Mouse (Mus musculus) midbrain, postnatal 0 days (tissue): ENCODE data around the gene Chst2. TPM values are rescaled to one million over a fixed set of nuclear protein-coding genes. Genes with fewer than 3 reads are reported as not detected.

Experiments
- ATAC-seq: fragments of 200-750 bp; cut with Nextera tagmentation; 2 replicates; pipeline ENCODE4 v1.8.0; 2017; ENCODE audit warnings: moderate number of reproducible peaks, mild to moderate bottlenecking, moderate TSS enrichment, moderate library complexity; ENCODE audit not compliant: low FRiP score
- DNase-seq: peaks from one replicate; pipeline ENCODE4 v3.0.0-alpha.2; 2015; ENCODE audit warnings: low spot score
- H3K27ac ChIP-seq: fragments of 300-500 bp; sonication (generic); 2 replicates; pipeline ENCODE4 v1.5.1; 2014; ENCODE audit warnings: low read depth, mild to moderate bottlenecking, low read length, mixed read lengths
- H3K27me3 ChIP-seq: fragments of 300-500 bp; sonication (generic); 2 replicates; pipeline ENCODE4 v1.6.1; 2014; ENCODE audit warnings: low read length, control low read depth, mixed read lengths; ENCODE audit not compliant: insufficient read depth
- H3K36me3 ChIP-seq: fragments of 300-500 bp; sonication (generic); 2 replicates; pipeline ENCODE4 v1.6.1; 2014; ENCODE audit warnings: low read length, control low read depth, mixed read lengths; ENCODE audit not compliant: insufficient read depth
- H3K4me1 ChIP-seq: fragments of 300-500 bp; sonication (generic); 2 replicates; pipeline ENCODE4 v1.6.1; 2014; ENCODE audit warnings: mild to moderate bottlenecking, control low read depth, antibody characterized with exemption, low read length, mixed read lengths; ENCODE audit not compliant: insufficient read depth
- H3K4me2 ChIP-seq: fragments of 300-500 bp; sonication (generic); 2 replicates; pipeline ENCODE4 v1.6.1; 2014; ENCODE audit warnings: low read depth, mild to moderate bottlenecking, low read length, mixed read lengths; ENCODE audit not compliant: poor library complexity, severe bottlenecking
- H3K4me3 ChIP-seq: fragments of 300-500 bp; sonication (generic); 2 replicates; pipeline ENCODE4 v1.5.1; 2014; ENCODE audit warnings: low read depth, mild to moderate bottlenecking, low read length, moderate library complexity
- H3K9ac ChIP-seq: fragments of 300-500 bp; sonication (generic); replicated peaks from 2 replicates; pipeline ENCODE4 v1.6.1; 2014; ENCODE audit warnings: mild to moderate bottlenecking, low read length, moderate library complexity, mixed read lengths; ENCODE audit not compliant: poor library complexity, severe bottlenecking
- H3K9me3 ChIP-seq: fragments of 300-500 bp; sonication (generic); 2 replicates; pipeline ENCODE4 v1.6.1; 2016; ENCODE audit warnings: low read length, control low read depth
- CTCF ChIP-seq: IDR thresholded peaks from 2 replicates; pipeline ENCODE4 v1.5.1; 2016; ENCODE audit warnings: antibody characterized with exemption, mild to moderate bottlenecking
- WGBS: fragments of 180-500 bp; shearing (Covaris S2); extraction: QIAGEN DNeasy Blood & Tissue Kit; methylation state at CpG from one replicate; pipeline ENCODE4 v1.1.7; 2014; 5-methylcytosine and 5-hydroxymethylcytosine counted together
- polyA plus RNA-seq: library from polyadenylated mRNA; unstranded; fragments of >200 nt; fragmentation: Nextera tagmentation; extraction: Ambion mirVana; gene quantifications from 2 replicates; pipeline ENCODE4 v1.2.1, GENCODE M21; 2015
- total RNA-seq: library from RNA; depleted of rRNA; stranded (reverse); fragments of >200 nt; gene quantifications from 2 replicates; pipeline ENCODE4 v1.2.3, GENCODE M21; 2014

Chst2 gene
- total and polyA plus RNA-seq, 2 experiments from 2014 or later = 36.4 to 78.0 TPM

DNA sequence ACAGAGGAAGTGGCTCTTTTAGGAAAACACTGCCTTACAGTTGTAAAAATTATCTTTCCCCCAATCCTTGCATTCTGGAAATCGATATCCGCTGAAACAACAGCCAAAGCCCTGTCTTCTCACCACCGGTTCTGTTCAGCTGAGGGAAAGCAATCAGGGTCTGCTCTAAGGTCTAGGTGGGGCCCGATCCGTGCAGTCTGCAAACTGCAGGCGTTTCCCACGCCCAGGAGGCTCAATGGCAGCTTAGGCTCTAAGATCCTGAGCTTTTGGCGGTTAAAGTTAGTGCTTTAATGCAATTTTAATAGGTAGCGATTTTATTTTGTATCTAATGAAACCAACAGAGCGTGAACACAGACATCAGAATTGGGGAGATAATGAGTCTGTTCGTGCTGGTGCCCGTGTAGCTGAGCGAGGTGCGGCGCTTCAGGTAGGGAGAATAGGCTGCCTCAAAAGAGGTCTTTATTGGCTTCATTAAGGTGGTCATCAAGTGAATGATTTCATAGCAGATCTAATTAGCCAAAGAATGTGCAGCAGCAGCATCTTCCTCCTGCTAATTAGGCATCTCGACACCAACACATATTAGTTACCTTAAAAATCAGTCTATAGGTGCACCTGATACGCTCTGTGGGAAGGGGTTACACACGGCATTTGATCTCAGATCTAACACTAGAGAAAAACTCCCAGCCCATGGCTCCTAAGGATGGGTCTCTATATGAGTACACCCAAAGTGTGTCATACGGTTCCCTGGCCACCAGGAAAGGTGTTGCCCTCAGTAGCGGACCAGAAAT, 29.2 kb upstream of the Chst2 start:
- no peak overlapping the region for H3K4me3 ChIP-seq
- H3K36me3 ChIP-seq = no peaks in the 10 kb centered on the region
- H3K27ac ChIP-seq = no peak overlapping the region
- H3K4me2 ChIP-seq = no peak overlapping the region
- H3K27me3 ChIP-seq = no peaks in the 10 kb centered on the region
- H3K4me1 ChIP-seq = no peaks in the 10 kb centered on the region
- DNase-seq (no peak), ATAC-seq (no peak)
- TF ChIP-seq CTCF = no peak
- no peaks in the 10 kb centered on the region for H3K9me3 ChIP-seq
- H3K9ac ChIP-seq = no peak overlapping the region
- whole genome bisulfite sequencing = 70% methylated on average over 20 of the region's 20 CpGs

DNA sequence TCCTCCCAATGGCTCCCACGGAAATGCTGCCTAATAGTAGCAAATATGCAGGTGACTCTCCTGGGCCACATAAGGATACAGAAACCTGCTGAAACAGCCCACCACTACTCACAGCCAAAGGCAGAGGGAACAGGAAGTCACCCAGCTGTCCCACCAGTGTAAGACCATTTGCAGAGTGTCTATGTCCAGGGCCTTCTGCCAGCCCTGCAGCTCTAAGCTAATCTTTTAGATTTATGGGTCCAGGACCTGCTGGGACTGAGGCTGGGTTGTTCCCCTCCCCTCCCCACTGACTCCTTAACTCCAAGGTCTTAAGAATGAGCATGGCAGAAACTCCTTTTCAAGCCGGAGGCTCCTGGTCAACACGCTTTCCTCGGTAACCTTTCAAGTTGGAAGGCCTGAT, 21.8 kb upstream of the Chst2 start:
- DNase-seq = no peak

DNA sequence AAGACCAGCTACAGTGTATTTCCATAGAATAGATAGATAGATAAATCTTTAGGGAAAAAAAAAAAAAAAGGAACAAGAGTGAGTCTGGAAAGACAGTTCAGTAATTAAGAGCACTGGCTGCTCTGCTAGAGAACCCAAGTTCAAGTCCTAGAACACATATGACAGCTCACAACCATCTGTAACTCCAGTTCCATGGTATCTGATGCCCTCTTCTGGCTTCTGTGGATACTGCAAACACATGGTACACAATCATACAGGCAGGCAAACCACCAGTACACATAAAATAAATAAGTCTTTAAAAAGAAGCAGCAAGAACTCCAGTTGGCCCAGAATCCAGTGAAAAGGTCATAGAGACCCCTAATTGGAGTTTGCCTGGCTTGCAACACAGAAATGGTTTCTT, 7.4 kb upstream of the Chst2 start:
- H3K36me3 ChIP-seq = no peaks in the 10 kb centered on the region
- no peak overlapping the region for H3K9ac ChIP-seq
- H3K27ac ChIP-seq = no peak overlapping the region
- TF ChIP-seq CTCF = peak; percentile 34
- H3K4me1 ChIP-seq = no peaks in the 10 kb centered on the region
- H3K9me3 ChIP-seq = no peaks in the 10 kb centered on the region
- H3K27me3 ChIP-seq = 0 out of 2 replicates have a peak, but pooled peaks cover 6% of the 10 kb centered on the region
- no peak overlapping the region for H3K4me3 ChIP-seq
- DNase-seq = no peak
- ATAC-seq = no peak
- H3K4me2 ChIP-seq = no peak overlapping the region

More for the DNA sequence above, 21.8 kb upstream of the Chst2 start:
- Histone ChIP-seq H3K4me3 (no peak overlapping the region), H3K9me3 (no peaks in the 10 kb centered on the region), H3K36me3 (no peaks in the 10 kb centered on the region), H3K4me2 (no peak overlapping the region), H3K27ac (no peak overlapping the region), H3K4me1 (no peaks in the 10 kb centered on the region), H3K27me3 (no peaks in the 10 kb centered on the region), H3K9ac (no peak overlapping the region)
- 87% methylated on average over 4 of the region's 4 CpGs for WGBS
- no peak for TF ChIP-seq CTCF
- no peak for ATAC-seq

DNA sequence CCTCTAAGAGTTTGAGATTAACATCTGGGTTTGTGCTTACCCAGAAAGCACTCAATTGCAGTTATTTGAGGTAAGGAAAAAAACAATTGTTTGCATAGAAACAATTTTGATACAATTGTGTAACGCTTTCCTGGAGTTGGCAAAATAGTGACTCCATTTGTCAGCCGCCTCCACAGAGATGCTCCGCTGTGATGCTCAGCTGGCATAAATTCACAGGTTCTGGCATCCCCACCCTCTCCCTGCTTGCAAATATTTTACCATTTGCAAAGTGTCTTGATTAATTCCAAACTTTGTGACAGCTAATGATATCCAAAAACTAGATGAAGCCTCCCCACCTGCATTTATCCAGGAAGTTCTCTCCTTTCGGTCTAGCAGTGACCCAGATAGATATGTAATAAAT, 5.5 kb upstream of the Chst2 start:
- H3K9me3 ChIP-seq = no peaks in the 10 kb centered on the region
- H3K4me2 ChIP-seq = no peak overlapping the region
- no peak overlapping the region for H3K9ac ChIP-seq
- H3K4me3 ChIP-seq = no peak overlapping the region
- peaks cover 3% of the 10 kb centered on the region; the same call in 1 of the 2 replicates for H3K4me1 ChIP-seq
- no peak for ATAC-seq
- 0 out of 2 replicates have a peak, but pooled peaks cover 6% of the 10 kb centered on the region for H3K27me3 ChIP-seq
- DNase-seq = no peak
- H3K27ac ChIP-seq = no peak overlapping the region
- whole genome bisulfite sequencing = 91% methylated on average over 4 of the region's 4 CpGs
- no peaks in the 10 kb centered on the region for H3K36me3 ChIP-seq
- no peak for TF ChIP-seq CTCF

GRCm38 (mm10) chr9:95407586-95408220, 1.2 kb upstream of the Chst2 start:
- Histone ChIP-seq H3K9me3 (no peaks in the 10 kb centered on the region), H3K36me3 (no peaks in the 10 kb centered on the region), H3K9ac (peak overlapping the region; percentile 69), H3K4me1 (peaks cover 11% of the 10 kb centered on the region; the same call in 1 of the 2 replicates), H3K27me3 (0 out of 2 replicates have a peak, but pooled peaks cover 6% of the 10 kb centered on the region), H3K4me3 (peak overlapping the region; percentile 88), H3K27ac (peak overlapping the region; percentile 73), H3K4me2 (peak overlapping the region; percentile 95)
- no peak for TF ChIP-seq CTCF
- DNase-seq (no peak), ATAC-seq (peak; percentile 6; the same call in 1 of the 2 replicates)
- 1% methylated on average over 24 of the region's 24 CpGs for WGBS

- H3K27ac ChIP-seq = peak overlapping the region; percentile 73
- H3K27me3 ChIP-seq = no peaks in the 10 kb centered on the region
- under 1% methylated on average over 48 of the region's 72 CpGs for WGBS
- peak overlapping the region; percentile 95 for H3K4me2 ChIP-seq
- DNase-seq = peak; percentile 28
- H3K36me3 ChIP-seq = no peaks in the 10 kb centered on the region
- peak overlapping the region; percentile 69 for H3K9ac ChIP-seq
- no peak for TF ChIP-seq CTCF
- peak; percentile 35 for ATAC-seq
- H3K9me3 ChIP-seq = no peaks in the 10 kb centered on the region
- H3K4me3 ChIP-seq = peak overlapping the region; percentile 88
- H3K4me1 ChIP-seq = peaks cover 14% of the 10 kb centered on the region; the same call in 1 of the 2 replicates
Measured at GRCm38 (mm10) chr9:95405946-95406570, 464 bp downstream of the Chst2 start.
